ENCODE assay signal across 18 mouse cellular contexts in the genomic region with DNA sequence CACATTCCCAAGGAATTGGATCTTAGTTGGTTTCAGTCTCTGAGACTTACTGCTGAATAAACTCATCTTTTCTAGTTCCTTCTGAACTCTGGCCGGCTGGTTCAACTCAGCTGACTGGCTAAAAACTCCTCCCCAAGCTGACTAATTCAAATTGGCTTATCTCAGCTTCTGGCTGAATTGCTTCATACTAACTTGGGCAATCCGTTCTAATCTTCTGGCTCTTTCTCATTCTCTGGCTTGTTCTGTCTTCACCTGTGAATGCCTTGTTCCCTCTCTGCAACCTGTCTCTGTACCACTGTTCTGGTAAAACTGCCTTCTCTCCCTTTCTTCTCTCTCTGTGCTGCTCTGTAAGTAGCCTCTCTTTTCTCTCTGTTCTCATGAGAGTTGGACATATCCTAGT. TPM values are rescaled to one million over a fixed set of nuclear protein-coding genes. Genes with fewer than 3 reads are reported as not detected.
DNase-seq lines count a peak whose midpoint lies in the region; ATAC-seq and TF ChIP-seq lines count a peak whose summit lies in the region.
"Had no signal": no experiment of that assay in that cellular context is flagged by ENCODE, and none has a peak within 500 bp of the region (broad histone marks: within the 10 kb centered on the region; RNA-seq: fewer than 3 reads in every experiment).

No protein-coding gene starts in this region.

- no peak overlapping the region for H3K4me2 ChIP-seq in midbrain, embryonic 13.5 days (replicated peaks)
- H3K4me2 ChIP-seq in liver, embryonic 14.5 days (ENCODE audit: low read depth): peak overlapping the region; percentile 85
- H3K4me2 ChIP-seq: embryonic facial prominence, embryonic 12.5 days; kidney, embryonic 15.5 days; lung, embryonic 14.5 days had no signal

- no peaks in the 10 kb centered on the region for H3K9me3 ChIP-seq in midbrain, embryonic 10.5 days (replicated peaks)
- no peaks in the 10 kb centered on the region for H3K9me3 ChIP-seq in midbrain, embryonic 13.5 days
- H3K9me3 ChIP-seq in liver, embryonic 14.5 days (ENCODE audit: control insufficient read depth, low read length): no peaks in the 10 kb centered on the region
- H3K9me3 ChIP-seq: embryonic facial prominence, embryonic 12.5 days; kidney, embryonic 15.5 days had no signal

- H3K27ac ChIP-seq in midbrain, embryonic 10.5 days (replicated peaks): no peak overlapping the region
- H3K27ac ChIP-seq in midbrain, embryonic 13.5 days: no peak overlapping the region
- H3K27ac ChIP-seq in liver, embryonic 14.5 days: peak overlapping the region; percentile 74
- H3K27ac ChIP-seq: embryonic facial prominence, embryonic 12.5 days; kidney, embryonic 15.5 days had no signal

- H3K27me3 ChIP-seq in midbrain, embryonic 10.5 days (ENCODE audit: low read depth, poor library complexity, severe bottlenecking): no peaks in the 10 kb centered on the region
- no peaks in the 10 kb centered on the region for H3K27me3 ChIP-seq in midbrain, embryonic 13.5 days
- no peaks in the 10 kb centered on the region for H3K27me3 ChIP-seq in liver, embryonic 14.5 days (ENCODE audit: control insufficient read depth, insufficient read depth, low read length)
- H3K27me3 ChIP-seq: embryonic facial prominence, embryonic 12.5 days; kidney, embryonic 15.5 days had no signal

- ATAC-seq in midbrain, embryonic 13.5 days: no peak
- no peak for ATAC-seq in liver, embryonic 14.5 days (ENCODE audit: insufficient read depth)
- ATAC-seq: forebrain, postnatal 0 days; midbrain, embryonic 16.5 days had no signal

- TF ChIP-seq CTCF in liver, embryonic 14.5 days (IDR thresholded peaks at IDR 0.05; ENCODE audit: low read depth): no peak

- no peak for TF ChIP-seq EP300 in liver, embryonic 14.5 days (IDR thresholded peaks at IDR 0.05; ENCODE audit: low read depth)

- no peak overlapping the region for H3K9ac ChIP-seq in midbrain, embryonic 13.5 days (replicated peaks)
- H3K9ac ChIP-seq in liver, embryonic 14.5 days (replicated peaks): peak overlapping the region; percentile 49; the same call in 1 of the 2 replicates
- H3K9ac ChIP-seq: embryonic facial prominence, embryonic 12.5 days; forebrain, postnatal 0 days; kidney, embryonic 15.5 days; lung, embryonic 14.5 days had no signal

- H3K4me1 ChIP-seq in midbrain, embryonic 10.5 days: peaks cover 50% of the 10 kb centered on the region
- H3K4me1 ChIP-seq in midbrain, embryonic 13.5 days (replicated peaks): peaks cover 36% of the 10 kb centered on the region
- H3K4me1 ChIP-seq in liver, embryonic 14.5 days (replicated peaks; ENCODE audit: control insufficient read depth in 2 of 2, insufficient read depth in 2 of 2, low read length in 1 of 2): peaks cover 41 to 46% of the 10 kb centered on the region in 2 experiments

- WGBS in midbrain, embryonic 10.5 days: 84% methylated on average over 2 of the region's 2 CpGs
- 85% methylated on average over 2 of the region's 2 CpGs for WGBS in midbrain, embryonic 13.5 days
- 27% methylated on average over 2 of the region's 2 CpGs for WGBS in liver, embryonic 14.5 days (ENCODE audit: insufficient replicate concordance)

- intact Hi-C loops in heart, postnatal 25 days (cut with DNase I): no loop called here

- H3K4me3 ChIP-seq in midbrain, embryonic 10.5 days: peak overlapping the region; percentile 10; the same call in 1 of the 2 replicates
- H3K4me3 ChIP-seq in midbrain, embryonic 13.5 days (replicated peaks): no peak overlapping the region
- peak overlapping the region; percentile 29 to 43 for H3K4me3 ChIP-seq in liver, embryonic 14.5 days (ENCODE audit: insufficient read depth in 1 of 2, low read depth in 2 of 2, low read length in 2 of 2)
- H3K4me3 ChIP-seq: embryonic facial prominence, embryonic 12.5 days; kidney, embryonic 15.5 days had no signal

- peak; percentile 34 for DNase-seq in adrenal gland, postnatal 14 days
- DNase-seq in adrenal gland, postnatal 36 days: no peak
- DNase-seq in midbrain, embryonic 10.5 days (ENCODE audit: low spot score): no peak
- DNase-seq in liver, embryonic 14.5 days (ENCODE audit: low read depth in 3 of 3, low spot score in 3 of 3): peak in 1 of 3 experiments; percentile 33
- DNase-seq in yolk sac, embryonic 10.5 days (ENCODE audit: low spot score): peak; percentile 43
- DNase-seq in heart, postnatal 25 days (ENCODE audit: low spot score): no peak
- DNase-seq in embryo, embryonic 9.5 days (ENCODE audit: extremely low spot score): no peak
- DNase-seq: cerebellum, adult 18-20 months; forebrain, postnatal 0 days; gastrocnemius, postnatal 10 days; heart, postnatal 10 days; layer of hippocampus, postnatal 36 days; left cerebral cortex, postnatal 4 days; lung, embryonic 14.5 days had no signal

- peaks cover 18% of the 10 kb centered on the region for H3K36me3 ChIP-seq in midbrain, embryonic 10.5 days
- peaks cover 5% of the 10 kb centered on the region for H3K36me3 ChIP-seq in midbrain, embryonic 13.5 days
- peaks cover 13% of the 10 kb centered on the region for H3K36me3 ChIP-seq in liver, embryonic 14.5 days (replicated peaks; ENCODE audit: control insufficient read depth, insufficient read depth, low read depth)

RNA-seq across cellular contexts. Expression of a gene that starts 2.9 kb away (rescaled TPM):
- 146 and 162 TPM in 2 replicates for total RNA-seq in adrenal gland, postnatal 14 days (2021)
- 100 to 1,000 TPM; 172 to 188 TPM for total RNA-seq in adrenal gland, postnatal 36 days (2021)
- 36.3 and 37.5 TPM in 2 replicates for polyA plus RNA-seq in midbrain, embryonic 10.5 days (2016; fragmentation: Nextera tagmentation; extraction: Ambion mirVana)
- polyA plus RNA-seq in midbrain, embryonic 13.5 days (2015; fragmentation: Nextera tagmentation; extraction: Ambion mirVana): 20.4 and 23.6 TPM in 2 replicates
- polyA plus RNA-seq in liver, embryonic 14.5 days (2012; rRNA removed): 47.6 and 58.6 TPM in 2 replicates
- polyA plus RNA-seq in liver, embryonic 14.5 days (2014; fragmentation: Nextera tagmentation; extraction: Ambion mirVana): 51.8 and 68.8 TPM in 2 replicates
- total RNA-seq in heart, postnatal 25 days (2021): 100 to 1,000 TPM; 221 to 226 TPM

RNA-seq across cellular contexts. Expression of a gene that starts 16.8 kb away (rescaled TPM):
- total RNA-seq in adrenal gland, postnatal 14 days (2021): 90.7 and 103 TPM in 2 replicates
- 100 to 1,000 TPM in 1 of 2 experiments, 10 to 100 TPM in 1; 84.3 to 100 TPM for total RNA-seq in adrenal gland, postnatal 36 days (2021)
- 90.3 and 94.8 TPM in 2 replicates for polyA plus RNA-seq in midbrain, embryonic 10.5 days (2016; fragmentation: Nextera tagmentation; extraction: Ambion mirVana)
- polyA plus RNA-seq in midbrain, embryonic 13.5 days (2015; fragmentation: Nextera tagmentation; extraction: Ambion mirVana): 116 and 118 TPM in 2 replicates
- 9.0 and 12.6 TPM in 2 replicates for polyA plus RNA-seq in liver, embryonic 14.5 days (2012; rRNA removed)
- 34.2 and 35.1 TPM in 2 replicates for polyA plus RNA-seq in liver, embryonic 14.5 days (2014; fragmentation: Nextera tagmentation; extraction: Ambion mirVana)
- total RNA-seq in heart, postnatal 25 days (2021): 10 to 100 TPM; 63.9 to 68.9 TPM

RNA-seq across cellular contexts. Expression of a gene that starts 35.5 kb away (rescaled TPM):
- total RNA-seq in adrenal gland, postnatal 14 days (2021): 21.2 and 23.9 TPM in 2 replicates
- total RNA-seq in adrenal gland, postnatal 36 days (2021): 10 to 100 TPM; 21.4 to 23.9 TPM
- polyA plus RNA-seq in midbrain, embryonic 10.5 days (2016; fragmentation: Nextera tagmentation; extraction: Ambion mirVana): 22.4 and 24.9 TPM in 2 replicates
- 18.2 and 19.4 TPM in 2 replicates for polyA plus RNA-seq in midbrain, embryonic 13.5 days (2015; fragmentation: Nextera tagmentation; extraction: Ambion mirVana)
- 5.9 and 8.1 TPM in 2 replicates for polyA plus RNA-seq in liver, embryonic 14.5 days (2012; rRNA removed)
- 7.8 and 9.6 TPM in 2 replicates for polyA plus RNA-seq in liver, embryonic 14.5 days (2014; fragmentation: Nextera tagmentation; extraction: Ambion mirVana)
- total RNA-seq in heart, postnatal 25 days (2021): 1 to 10 TPM; 7.9 to 9.4 TPM

RNA-seq across cellular contexts. Expression of a gene that starts 40.3 kb away (rescaled TPM):
- 13.4 and 18.4 TPM in 2 replicates for total RNA-seq in adrenal gland, postnatal 14 days (2021)
- total RNA-seq in adrenal gland, postnatal 36 days (2021): 10 to 100 TPM; 19.4 to 20.5 TPM
- 35.1 and 35.5 TPM in 2 replicates for polyA plus RNA-seq in midbrain, embryonic 10.5 days (2016; fragmentation: Nextera tagmentation; extraction: Ambion mirVana)
- 26.1 and 26.3 TPM in 2 replicates for polyA plus RNA-seq in midbrain, embryonic 13.5 days (2015; fragmentation: Nextera tagmentation; extraction: Ambion mirVana)
- 3.0 and 7.4 TPM in 2 replicates for polyA plus RNA-seq in liver, embryonic 14.5 days (2012; rRNA removed)
- polyA plus RNA-seq in liver, embryonic 14.5 days (2014; fragmentation: Nextera tagmentation; extraction: Ambion mirVana): 4.5 and 5.8 TPM in 2 replicates
- total RNA-seq in heart, postnatal 25 days (2021): 10 to 100 TPM; 10.0 to 12.7 TPM

Comparison
In these comparisons a context has a peak if more than half of its experiments do, and no peak if none do; other contexts are left out.
1. DNase-seq: peak in adrenal gland, postnatal 14 days (single experiment) and yolk sac, embryonic 10.5 days (single experiment); none in adrenal gland, postnatal 36 days (0 of 2), midbrain, embryonic 10.5 days (single experiment), heart, postnatal 25 days (single experiment) and embryo, embryonic 9.5 days (single experiment).